Mouse (Mus musculus): Measurements from ENCODE around the gene Wdr20.

GRCm38 (mm10) chr12:110703682-110704081 is 34.1 kb upstream of the Wdr20 start:
- TF ChIP-seq GATA1 (IDR thresholded peaks at IDR 0.05; ENCODE audit: borderline replicate concordance, low read length) (no peak), FLI1 (IDR thresholded peaks at IDR 0.05; ENCODE audit: low read length) (no peak)
